Mouse (Mus musculus) c-Kit-negative CD71-positive TER-119-positive erythroid progenitor cells, embryonic 14.5 days (primary cell): ENCODE results near the gene Ankmy1.

Source experiments
- DNase-seq: peaks from one replicate; pipeline ENCODE4 v3.0.0-alpha.2; 2013; ENCODE audit warnings: low read depth, low spot score

Gene Ankmy1

GRCm38 (mm10) chr1:92874011-92874410, 28.7 kb downstream of the Ankmy1 start:
- DNase-seq, result no peak

GRCm38 (mm10) chr1:92872666-92873065, 30.0 kb downstream of the Ankmy1 start:
- DNase-seq, result no peak

GRCm38 (mm10) chr1:92869985-92870384, 32.7 kb downstream of the Ankmy1 start:
- no peak for DNase-seq

GRCm38 (mm10) chr1:92866170-92866569, 36.5 kb downstream of the Ankmy1 start:
- DNase-seq, result no peak

- no peak for DNase-seq
Observed at GRCm38 (mm10) chr1:92863268-92863667, 39.4 kb downstream of the Ankmy1 start.

- DNase-seq, result no peak
Observed at GRCm38 (mm10) chr1:92861503-92861902, 41.2 kb downstream of the Ankmy1 start.

- DNase-seq, result no peak
Observed at GRCm38 (mm10) chr1:92852450-92852849, 50.3 kb downstream of the Ankmy1 start.

GRCm38 (mm10) chr1:92849938-92850574, 52.6 kb downstream of the Ankmy1 start:
- no peak for DNase-seq

- no peak for DNase-seq
Observed at GRCm38 (mm10) chr1:92849491-92849890, 53.2 kb downstream of the Ankmy1 start.

- no peak for DNase-seq
Observed at GRCm38 (mm10) chr1:92847873-92848839, 54.5 kb downstream of the Ankmy1 start.

- DNase-seq, result no peak
Observed at GRCm38 (mm10) chr1:92845889-92846288, 56.8 kb downstream of the Ankmy1 start.

GRCm38 (mm10) chr1:92841427-92841826, 61.3 kb downstream of the Ankmy1 start:
- DNase-seq, result no peak

- DNase-seq, result no peak
Observed at GRCm38 (mm10) chr1:92840231-92840890, 62.3 kb downstream of the Ankmy1 start.

GRCm38 (mm10) chr1:92839211-92839610, 63.5 kb downstream of the Ankmy1 start:
- no peak for DNase-seq

GRCm38 (mm10) chr1:92837931-92838833, 64.5 kb downstream of the Ankmy1 start:
- DNase-seq, result no peak

GRCm38 (mm10) chr1:92833987-92834706, 68.6 kb downstream of the Ankmy1 start:
- no peak for DNase-seq

GRCm38 (mm10) chr1:92832011-92833010, 70.4 kb downstream of the Ankmy1 start:
- DNase-seq, result no peak

- no peak for DNase-seq
Observed at GRCm38 (mm10) chr1:92831188-92832001, 71.3 kb downstream of the Ankmy1 start, which contains the start of gene Gpc1. TSS of gene Gpc1 (plus strand) at chr1:92831645.
